Mouse (Mus musculus) spleen, adult 2 months (tissue): ENCODE data around the gene Cd3g.

Experiments
- CTCF ChIP-seq: fragments of 200-500 bp; IDR thresholded peaks from 2 replicates; pipeline ENCODE4 v1.5.1; 2011; ENCODE audit warnings: mild to moderate bottlenecking, inconsistent platforms; ENCODE audit not compliant: insufficient read depth, insufficient read length, insufficient replicate concordance; ENCODE audit errors: extremely low read depth
- POLR2A ChIP-seq: fragments of 200-500 bp; IDR thresholded peaks from 2 replicates; pipeline ENCODE4 v1.6.1; 2011; ENCODE audit warnings: low read depth, low read length, inconsistent platforms

DNA sequence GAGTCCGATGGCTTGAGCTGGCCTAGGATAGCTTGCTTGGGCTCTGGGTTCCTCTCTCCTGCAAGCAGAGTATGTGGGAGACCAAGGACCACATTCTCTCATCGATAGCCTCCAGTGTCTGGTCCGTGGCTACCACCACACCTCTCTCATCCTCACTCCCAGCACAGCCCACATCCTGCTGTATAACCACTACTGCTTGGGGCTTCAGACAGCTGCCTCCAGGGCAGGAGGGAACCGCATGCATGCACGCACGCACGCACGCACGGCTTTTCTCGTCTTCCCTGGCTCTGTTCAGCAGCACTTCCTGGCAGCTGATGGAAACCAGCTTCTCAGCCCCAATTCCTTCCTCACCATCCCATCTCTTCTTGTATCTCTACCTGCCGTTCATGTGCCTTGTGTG, 17.9 kb upstream of the Cd3g start:
- TF ChIP-seq CTCF (no peak), POLR2A (no peak)
